Mouse (Mus musculus) mouse trophoblast stem cell (cell line): ENCODE measurements around the gene Slc36a1.

ENCODE experiments used
- in situ Hi-C, 2 experiments: fragments of 300-500 bp; cut with MseI, MboI; formaldehyde crosslinking; loops; 2 replicates in 1 of 2; 3 replicates in 1 of 2; pipeline ENCODE4 v1.15.1; 2025

The Slc36a1 gene

DNA sequence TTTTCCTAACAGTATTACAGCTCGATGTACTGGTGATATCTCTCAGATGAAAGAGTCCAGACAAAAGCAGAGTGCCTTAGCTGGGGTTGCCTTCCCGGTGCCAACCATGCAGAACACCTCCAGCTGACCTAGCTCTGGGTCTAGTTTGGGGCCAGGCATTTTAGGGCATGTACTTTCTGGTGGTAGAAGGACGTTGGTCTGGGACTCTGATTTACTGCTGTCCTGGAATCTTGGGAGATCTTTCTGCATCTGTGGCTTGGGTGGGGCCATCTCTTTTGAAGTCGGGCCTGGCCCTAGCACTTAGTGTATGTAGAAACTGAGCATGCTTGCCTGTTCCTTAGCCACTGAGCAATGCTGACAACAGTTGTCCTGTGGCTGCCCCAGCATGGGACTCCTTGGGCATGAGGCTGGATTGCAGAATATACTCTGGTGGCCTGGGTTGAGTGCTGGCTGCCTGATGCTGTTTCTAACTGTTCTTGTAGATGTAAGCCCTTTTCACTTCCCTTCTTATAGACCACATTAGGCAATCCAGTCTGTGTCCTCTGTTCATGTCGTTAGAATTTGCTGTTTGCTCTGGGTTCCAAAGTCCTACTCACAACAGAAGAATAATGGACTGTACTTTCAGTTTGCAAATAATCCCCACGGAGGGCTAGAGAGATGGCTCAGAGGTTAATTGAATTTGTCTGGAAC lies 4.0 kb downstream of the Slc36a1 start:
- in situ Hi-C loops = loop anchor here (5.0 to 10.0 kb wide), 2 partner anchors 179 to 247 kb away; no protein-coding TSS in a partner anchor

DNA sequence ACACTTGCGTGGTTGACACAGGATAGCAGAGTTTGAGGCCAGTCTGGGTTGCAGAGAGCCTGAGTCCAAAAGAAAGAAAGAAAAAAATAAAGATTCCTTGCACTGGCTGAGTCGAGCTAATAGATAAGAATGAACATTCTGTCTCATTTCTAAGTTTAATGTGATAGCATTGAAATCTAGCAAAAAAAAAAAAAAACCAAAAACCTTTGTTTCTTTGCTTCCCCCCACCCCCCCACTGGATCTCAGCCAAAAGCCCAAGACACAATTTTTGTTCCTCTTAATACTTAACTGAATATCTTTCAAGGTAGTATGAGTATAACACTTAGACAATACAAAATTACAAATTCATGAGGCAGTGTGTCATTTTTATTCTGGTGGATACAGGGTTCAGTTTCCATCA lies 4.9 kb downstream of the Slc36a1 start:
- in situ Hi-C loops = loop anchor here (5.0 to 10.0 kb wide), 2 partner anchors 178 to 246 kb away; no protein-coding TSS in a partner anchor

DNA sequence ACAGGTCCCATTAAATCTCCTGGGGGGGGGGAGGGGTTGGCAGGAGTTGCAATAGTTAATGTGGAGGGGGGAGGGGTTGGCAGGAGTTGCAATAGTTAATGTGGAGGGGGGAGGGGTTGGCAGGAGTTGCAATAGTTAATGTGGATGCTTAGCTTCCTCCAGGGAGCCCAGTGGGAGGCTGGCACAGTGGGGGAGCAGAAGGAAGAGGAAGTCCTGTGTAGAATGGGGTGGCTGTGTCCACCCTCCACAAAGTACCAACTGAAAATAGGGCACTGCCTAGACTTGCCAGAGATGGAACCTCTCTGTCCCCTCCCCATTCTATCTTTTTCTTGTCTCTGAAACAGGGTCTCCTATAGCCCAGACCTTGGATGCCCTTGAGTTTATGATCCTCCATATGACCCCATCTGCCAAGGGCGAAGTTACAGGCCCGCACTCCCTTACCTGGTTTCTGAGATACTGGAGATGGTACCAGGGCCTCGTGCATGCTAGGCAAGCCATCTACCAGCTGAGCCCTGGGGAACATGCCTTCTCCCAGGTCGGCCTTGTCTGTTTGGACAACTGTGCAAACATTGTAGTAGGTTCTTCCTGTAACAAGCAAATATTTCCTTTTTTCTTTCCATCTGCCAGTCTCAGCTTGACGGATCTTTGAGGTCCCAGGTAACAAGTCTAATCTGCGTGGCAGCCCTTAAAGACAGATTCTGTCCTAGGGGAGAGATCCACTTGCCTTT lies 5.6 kb downstream of the Slc36a1 start:
- in situ Hi-C loops = loop anchor here (5.0 to 10.0 kb wide), 2 partner anchors 178 to 245 kb away; no protein-coding TSS in a partner anchor

DNA sequence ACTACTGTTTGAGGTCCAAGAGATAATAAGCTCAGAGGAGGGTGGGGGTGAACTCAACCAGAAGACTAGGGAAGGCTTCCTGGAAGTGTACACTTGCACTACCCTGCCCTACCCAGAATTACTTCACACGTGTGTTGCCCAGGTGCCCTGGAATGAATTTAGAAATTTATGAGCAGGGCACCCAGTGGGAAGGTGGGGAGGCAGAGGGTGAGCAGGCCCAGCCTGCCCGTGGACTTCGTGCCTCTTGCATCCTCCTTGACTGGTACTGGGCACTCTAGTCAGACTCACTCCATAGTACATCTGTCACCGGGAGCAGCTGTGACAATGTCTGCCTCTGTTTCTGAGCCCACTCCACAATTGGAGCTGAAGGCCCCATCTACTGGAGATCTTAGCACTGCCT lies 9.4 kb downstream of the Slc36a1 start:
- in situ Hi-C loops = no loop called here

DNA sequence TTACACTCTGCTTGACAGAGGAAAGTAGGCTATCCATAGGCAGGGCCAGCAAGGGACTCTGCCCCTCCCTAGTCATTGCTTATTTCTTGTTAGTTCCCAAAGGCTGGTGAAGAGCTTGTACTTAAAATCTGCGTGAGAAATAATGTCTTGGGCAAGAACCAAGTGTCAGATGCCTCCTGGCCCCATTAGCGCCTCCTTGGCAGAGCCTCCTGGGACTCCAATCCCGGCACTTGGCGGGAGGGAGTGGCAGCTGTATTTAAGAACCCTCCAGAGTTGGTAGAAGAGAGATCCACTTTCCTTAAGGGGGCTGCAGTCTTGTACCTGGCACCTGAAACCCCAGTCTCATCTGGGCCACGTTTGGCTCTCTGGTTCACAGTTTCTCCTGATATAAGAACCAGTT lies 10.0 kb downstream of the Slc36a1 start:
- in situ Hi-C loops = no loop called here

DNA sequence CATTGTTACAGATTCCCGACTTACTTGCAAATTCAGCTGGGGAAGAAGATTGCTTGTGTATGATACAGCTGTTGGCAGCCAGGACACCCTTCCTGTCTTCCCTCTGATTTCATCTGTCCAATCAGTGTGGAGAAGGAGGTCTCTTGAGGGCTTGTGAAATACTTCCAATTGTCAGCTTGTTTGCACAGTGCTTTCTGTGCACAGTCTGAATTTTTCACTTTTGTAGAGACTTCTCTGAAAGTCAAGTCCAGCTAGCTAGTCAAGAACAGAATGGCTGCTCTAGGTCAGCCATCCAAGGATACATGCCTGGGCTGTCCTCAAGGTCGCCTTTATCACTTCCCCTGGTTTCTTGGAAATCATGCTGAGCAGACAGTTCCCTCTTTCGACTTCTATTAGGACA lies 10.8 kb downstream of the Slc36a1 start:
- in situ Hi-C loops = no loop called here

DNA sequence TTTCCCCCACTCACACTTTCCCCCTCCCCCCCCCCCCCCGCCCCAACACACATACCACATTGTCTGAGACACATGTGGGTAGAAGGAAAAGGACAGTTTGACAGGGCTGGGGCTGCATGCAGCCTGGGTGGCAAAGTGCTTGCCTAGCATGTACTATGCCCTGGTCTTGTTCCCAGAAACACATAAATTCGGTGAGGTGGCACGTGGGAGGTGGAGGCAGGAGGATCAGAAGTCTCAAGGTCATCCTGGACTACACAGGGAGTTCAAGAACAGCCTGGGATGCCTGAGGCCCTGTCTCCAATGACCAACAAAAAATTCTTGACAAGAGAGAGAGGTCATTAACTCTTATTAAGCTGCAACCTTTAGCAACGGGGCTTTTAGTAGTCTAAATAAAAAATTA lies 11.9 kb downstream of the Slc36a1 start:
- in situ Hi-C loops = no loop called here

DNA sequence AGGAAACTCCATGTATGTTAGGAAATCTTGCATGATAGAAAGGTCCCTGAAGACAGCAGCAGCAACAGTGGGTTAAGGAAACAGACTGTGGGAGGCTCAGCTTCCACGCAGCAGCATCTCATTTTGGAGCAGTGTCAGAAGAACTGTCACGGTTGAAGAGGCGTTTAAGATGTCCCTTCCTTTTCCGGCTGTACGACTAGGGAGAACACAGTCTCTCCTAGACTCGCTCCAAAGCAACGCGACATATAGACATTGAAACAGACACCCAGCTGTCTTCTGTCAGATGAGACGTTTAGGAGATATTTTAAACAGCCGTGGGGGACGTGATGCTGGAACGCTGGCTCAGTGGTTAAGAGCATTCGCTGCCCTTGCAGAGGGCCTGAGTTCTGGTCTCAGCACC lies 12.7 kb downstream of the Slc36a1 start:
- in situ Hi-C loops = no loop called here

DNA sequence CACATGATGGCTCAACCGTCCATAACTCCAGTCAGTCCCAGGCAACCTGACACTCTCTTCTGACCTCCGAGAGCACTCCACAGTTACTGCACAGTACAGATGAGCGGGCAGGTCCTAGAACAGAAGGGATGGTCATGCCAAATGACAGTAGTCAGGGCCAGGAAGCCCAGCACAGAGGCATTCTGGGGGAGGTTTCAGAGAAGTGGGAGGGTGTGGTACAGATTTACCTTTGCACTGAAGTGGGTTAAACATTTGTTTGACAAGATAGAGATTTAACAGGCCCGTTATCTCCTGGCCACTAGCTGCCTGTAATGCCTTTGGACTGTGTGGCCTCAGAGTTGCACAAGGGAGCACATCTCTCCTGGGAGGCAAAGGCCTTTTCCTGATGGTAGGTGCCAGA lies 13.3 kb downstream of the Slc36a1 start:
- in situ Hi-C loops = no loop called here

DNA sequence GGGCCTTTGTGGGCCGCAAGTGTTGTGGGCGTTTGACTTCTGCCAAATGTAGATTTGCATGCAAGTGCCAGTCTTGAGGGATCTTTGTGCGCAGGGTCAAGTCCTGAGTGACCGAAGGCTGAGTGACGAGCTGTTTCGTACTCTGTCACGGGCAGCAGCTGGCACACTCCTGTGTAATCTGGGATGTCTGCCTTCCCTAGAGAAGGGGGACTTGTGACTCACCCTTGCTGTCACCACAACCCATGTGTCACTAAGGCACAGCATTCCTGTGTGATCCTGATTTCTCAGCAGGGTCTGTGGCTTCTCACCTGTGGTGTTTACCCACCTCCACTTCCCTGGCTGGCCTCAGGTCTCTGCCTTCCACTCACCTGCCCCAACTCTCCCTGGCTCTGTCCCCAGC lies 13.7 kb downstream of the Slc36a1 start:
- in situ Hi-C loops = no loop called here

DNA sequence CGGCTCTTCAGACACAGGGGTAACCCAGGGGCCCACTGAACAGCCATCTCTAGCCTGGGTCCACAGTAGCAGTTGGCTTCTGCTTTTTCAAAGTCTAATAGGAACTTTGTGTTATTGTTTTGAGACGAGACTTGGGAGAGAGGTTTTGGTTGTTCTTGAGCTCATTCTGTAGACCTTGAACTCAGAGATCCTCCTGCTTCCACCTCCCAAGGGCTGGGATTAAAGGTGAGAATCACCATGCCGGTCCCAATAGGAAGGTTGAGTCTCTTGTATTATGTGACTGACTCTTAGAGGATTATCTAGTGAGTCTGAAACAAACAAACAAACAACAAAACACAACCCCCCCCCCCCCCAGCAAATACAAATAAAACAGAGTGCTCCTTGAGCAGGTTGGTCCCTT lies 14.3 kb downstream of the Slc36a1 start:
- in situ Hi-C loops = no loop called here

DNA sequence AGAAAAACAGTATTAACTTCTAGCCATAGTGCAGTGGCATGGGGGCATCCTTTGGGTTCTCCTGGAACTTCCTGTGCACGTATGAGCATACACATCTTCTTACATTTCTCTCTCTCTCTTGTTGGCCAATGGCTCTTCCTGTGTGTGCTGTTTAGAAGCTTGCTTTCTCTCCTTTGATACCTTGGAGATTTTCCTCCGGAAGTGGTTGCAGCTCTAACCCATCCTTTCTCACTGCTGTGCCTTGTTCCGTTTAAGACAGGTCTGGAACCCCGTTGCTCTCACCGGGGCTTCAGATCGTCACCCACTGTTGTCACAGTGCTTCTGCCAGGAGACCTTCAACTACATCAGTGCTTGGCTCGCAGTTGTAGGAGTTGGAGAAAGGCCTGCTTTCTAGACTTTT lies 17.2 kb downstream of the Slc36a1 start:
- in situ Hi-C loops = no loop called here

DNA sequence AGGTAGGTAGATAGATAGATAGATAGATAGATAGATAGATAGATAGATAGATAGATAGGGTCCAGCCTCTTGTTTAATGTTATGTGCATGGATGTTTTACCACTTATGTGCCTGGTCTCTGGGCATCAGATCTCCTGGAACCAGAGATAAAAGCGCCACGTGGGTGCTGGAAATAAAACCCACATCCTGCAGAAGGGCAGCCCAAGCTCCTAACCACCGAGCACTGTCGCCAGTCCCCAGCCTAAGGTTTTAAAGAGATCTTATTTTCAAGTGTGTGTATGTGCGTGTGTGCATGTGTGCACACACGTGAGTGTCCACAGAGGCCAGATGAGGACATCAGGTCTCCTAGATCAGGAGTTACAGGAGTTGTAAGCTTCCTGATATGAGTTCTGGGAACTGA lies 26.9 kb downstream of the Slc36a1 start:
- in situ Hi-C loops = no loop called here

DNA sequence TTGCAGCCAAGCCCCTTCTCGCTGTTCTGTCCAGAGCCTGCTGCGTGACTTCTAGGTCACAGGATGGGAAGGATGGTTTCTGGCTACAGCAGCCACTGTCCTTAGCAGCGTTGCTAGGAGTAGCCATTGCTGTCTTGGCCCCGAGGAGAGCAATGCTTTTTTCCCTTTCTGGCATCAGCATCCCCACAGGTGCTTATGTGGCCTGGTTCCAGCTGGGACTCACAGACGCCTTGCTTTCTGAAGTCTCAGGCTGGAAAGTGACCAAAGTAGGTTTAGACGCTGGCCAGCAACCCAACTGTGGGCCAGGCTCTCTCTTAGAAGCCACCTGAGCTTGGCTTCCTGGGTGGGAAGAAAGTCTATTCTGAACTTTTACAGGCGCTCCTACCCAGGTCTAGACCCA lies 30.1 kb downstream of the Slc36a1 start:
- in situ Hi-C loops = no loop called here

DNA sequence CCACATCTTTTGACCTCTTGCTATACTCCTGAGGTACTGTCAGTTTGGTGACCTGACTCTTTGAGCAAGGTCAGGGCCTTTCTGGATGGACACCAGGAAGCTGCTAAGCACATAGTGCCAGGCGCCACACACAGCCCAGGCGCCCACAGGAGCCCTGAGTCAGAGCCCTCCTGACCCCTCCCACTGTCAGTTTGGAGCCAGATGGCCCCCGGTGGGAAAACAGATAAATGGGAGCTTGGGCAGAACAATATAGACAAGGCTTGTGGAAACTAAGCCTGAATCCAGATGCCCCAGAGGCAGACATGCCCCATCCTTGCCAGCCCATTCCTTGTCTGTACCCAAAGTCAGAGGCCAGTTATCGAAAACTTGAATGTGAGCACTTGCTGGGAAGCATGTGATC lies 30.6 kb downstream of the Slc36a1 start:
- in situ Hi-C loops = no loop called here

DNA sequence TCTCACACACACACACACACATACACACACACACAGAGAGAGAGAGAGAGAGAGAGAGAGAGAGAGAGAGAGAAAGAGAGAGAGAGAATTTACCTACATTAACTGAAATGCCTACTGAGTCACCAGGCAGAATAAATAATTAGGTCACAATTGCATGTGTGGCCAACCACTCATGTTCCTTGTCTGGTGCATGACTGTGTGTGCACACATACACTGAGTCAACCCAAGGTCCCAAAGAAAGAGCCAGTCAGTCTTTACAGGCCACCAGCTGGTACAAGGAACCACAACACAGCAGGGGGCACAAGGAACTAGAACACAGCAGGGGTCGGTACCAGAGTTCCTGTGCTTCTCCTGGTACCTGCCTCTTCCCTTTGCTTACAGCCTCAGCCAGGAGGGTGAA lies 32.7 kb downstream of the Slc36a1 start:
- in situ Hi-C loops = no loop called here

DNA sequence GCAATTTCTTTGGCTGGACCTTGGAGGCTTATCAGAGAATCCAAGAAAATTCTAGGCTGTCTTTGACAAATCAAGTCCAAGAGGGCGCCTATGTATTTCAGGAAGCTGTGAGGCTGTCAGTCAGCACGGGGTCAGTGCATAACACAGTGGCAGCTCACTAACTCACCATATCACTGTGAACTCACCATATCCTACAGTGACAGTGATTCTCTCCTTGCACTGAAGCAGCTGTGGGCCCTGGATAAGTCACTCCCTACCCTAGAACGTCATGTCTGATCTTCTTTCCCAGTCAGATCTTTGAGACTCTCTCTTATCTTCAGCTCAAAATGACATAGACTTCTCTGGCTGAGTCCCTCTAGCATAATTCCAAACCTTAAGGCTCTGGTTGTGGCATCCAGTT lies 35.3 kb downstream of the Slc36a1 start:
- in situ Hi-C loops = no loop called here

DNA sequence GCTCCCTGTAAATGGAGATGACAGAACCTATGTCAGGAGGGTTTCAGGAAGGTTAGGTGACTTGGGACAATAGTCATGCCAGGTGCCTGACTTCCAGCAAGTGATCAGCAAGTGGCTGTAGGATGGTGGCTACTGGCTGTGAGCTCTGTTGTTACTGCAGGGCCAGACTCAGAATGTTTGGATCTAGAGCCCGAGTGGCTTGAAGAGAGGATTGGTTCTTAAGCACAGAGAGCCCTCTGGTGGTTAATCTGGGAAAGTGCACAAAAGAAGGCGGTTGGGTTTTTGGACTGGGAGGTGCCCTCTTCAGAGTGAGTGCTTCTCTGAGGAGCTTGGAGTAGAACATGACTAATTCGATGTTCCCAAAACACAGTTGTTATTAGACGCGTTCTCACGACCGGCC lies 36.4 kb downstream of the Slc36a1 start:
- in situ Hi-C loops = no loop called here

DNA sequence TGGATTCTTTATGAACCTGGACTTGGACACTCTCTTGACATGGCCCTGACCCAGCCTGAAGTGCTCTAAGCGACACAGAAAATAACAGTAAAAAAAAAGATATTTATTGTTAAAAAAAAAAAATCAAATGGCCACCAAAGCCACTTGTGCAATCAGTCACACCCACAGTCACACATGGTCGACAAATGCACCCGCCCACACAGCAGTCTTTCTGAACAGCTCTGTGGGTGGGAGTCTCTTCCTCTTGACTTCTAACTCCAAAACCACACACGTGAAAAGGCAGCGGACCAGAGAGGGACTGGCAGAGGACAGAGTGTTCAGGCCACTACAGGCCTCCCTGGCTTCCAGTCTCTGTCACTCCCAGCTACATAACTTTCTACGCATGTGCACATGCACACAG lies 46.4 kb downstream of the Slc36a1 start:
- in situ Hi-C loops = no loop called here

DNA sequence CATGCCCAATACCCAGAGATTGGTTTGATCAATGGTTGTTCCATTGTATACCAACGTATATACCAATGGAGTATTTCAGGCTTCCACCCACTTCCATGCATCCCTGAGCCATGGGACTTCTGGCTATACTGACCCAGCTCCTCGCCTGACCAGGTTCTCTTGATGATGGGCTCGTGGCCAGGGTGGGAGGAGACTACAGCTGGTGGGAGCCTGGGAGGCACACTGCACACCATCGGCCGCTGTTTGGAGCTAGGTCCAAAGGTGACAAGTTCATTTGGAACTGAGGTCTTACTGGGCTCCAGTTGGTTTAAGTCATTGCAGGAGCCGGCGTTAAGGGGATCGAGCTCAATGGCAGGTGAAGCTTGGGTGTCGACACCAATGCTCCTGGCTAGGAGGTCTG lies 49.2 kb downstream of the Slc36a1 start:
- in situ Hi-C loops = no loop called here

DNA sequence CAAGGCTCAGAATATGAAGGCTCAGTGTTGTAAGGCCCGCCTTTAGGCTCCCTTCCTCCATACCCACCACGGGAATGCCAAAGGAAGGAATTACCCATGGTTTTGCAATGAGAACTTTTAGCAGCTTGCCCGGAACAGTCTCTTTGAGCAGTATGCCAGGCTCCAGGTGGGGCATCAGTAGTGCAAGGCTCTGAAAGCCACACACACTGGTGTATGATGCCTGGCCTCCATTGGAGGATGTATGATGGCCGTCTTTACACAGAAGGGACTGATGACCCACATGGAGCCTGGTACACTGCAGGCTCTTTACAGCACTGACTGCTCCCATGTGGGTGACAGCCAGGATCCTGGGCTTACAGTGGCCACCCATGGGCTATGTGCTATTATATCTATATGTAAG lies 57.0 kb downstream of the Slc36a1 start:
- in situ Hi-C loops = no loop called here

DNA sequence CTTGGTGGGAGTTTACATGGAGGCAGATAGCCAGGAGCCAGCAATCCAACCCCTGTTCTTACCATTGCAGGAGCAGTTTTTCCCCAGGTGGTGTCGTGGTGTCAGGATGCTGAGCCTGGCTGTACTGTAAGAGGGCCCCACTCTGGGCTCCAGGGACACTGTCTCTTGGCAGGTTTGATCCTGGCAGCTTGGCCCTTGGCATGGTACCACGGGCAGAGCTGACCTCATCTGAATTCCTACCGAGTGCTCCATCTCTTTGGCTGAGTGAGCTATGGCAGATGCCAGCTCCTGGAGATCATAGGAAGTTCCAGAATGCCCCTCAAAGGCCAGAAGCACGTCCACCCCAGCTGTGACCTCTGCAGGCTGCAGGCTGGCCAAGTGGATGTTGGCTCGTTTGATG lies 57.9 kb downstream of the Slc36a1 start:
- in situ Hi-C loops = no loop called here

DNA sequence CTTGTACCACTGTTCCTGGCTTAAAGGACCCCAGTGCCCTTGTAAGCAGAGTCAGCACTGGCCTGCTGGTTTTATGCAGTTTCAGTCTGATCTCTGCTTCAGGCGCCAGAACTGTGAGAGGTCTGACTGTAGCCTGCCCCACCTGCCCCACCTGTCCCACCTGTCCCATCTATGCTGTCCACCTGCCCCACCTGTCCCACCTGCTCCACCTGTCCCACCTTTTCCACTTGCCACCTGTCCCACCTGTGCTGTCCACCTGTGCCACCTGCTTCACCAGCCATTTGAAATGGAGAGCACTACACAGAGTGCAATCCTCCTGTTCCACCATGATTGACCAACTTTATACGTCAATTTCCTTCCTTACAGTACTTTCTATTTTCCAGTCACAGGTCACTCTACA lies 60.2 kb downstream of the Slc36a1 start:
- in situ Hi-C loops = no loop called here
